Mouse (Mus musculus) liver, postnatal 0 days (tissue): ENCODE data around the gene Ampd1. TPM values are rescaled to one million over a fixed set of nuclear protein-coding genes. Genes with fewer than 3 reads are reported as not detected.

Experiments
- ATAC-seq: fragments of 200-750 bp; cut with Nextera tagmentation; 2 replicates; pipeline ENCODE4 v1.8.0; 2017; ENCODE audit warnings: mild to moderate bottlenecking, moderate library complexity
- DNase-seq: peaks from one replicate; pipeline ENCODE4 v3.0.0-alpha.2; 2016
- H3K27ac ChIP-seq: fragments of 300-500 bp; sonication (generic); 2 replicates; pipeline ENCODE4 v1.5.1; 2014; ENCODE audit warnings: antibody characterized with exemption, moderate library complexity, mild to moderate bottlenecking, low read depth
- H3K27me3 ChIP-seq: fragments of 300-500 bp; sonication (generic); 2 replicates; pipeline ENCODE4 v1.6.1; 2014; ENCODE audit warnings: low read length, control low read depth, mixed read lengths; ENCODE audit not compliant: insufficient read depth
- H3K36me3 ChIP-seq: fragments of 300-500 bp; sonication (generic); replicated peaks from 2 replicates; pipeline ENCODE4 v1.6.1; 2014; ENCODE audit warnings: mild to moderate bottlenecking, control low read depth, low read length, moderate library complexity, mixed read lengths; ENCODE audit not compliant: insufficient read depth
- H3K4me1 ChIP-seq: fragments of 300-500 bp; sonication (generic); 2 replicates; pipeline ENCODE4 v1.6.1; 2014; ENCODE audit warnings: antibody characterized with exemption, mild to moderate bottlenecking, control low read depth; ENCODE audit not compliant: insufficient read depth
- H3K4me2 ChIP-seq: fragments of 300-500 bp; sonication (generic); 2 replicates; pipeline ENCODE4 v1.6.1; 2014; ENCODE audit warnings: low read depth, mild to moderate bottlenecking, low read length, moderate library complexity, mixed read lengths
- H3K4me3 ChIP-seq: fragments of 300-500 bp; sonication (generic); 2 replicates; pipeline ENCODE4 v1.5.1; 2014; ENCODE audit warnings: low read depth, low read length
- H3K9ac ChIP-seq: fragments of 300-500 bp; sonication (generic); replicated peaks from 2 replicates; pipeline ENCODE4 v1.6.1; 2014; ENCODE audit warnings: mild to moderate bottlenecking, moderate library complexity
- H3K9me3 ChIP-seq: fragments of 300-500 bp; sonication (generic); 2 replicates; pipeline ENCODE4 v1.6.1; 2016; ENCODE audit warnings: mild to moderate bottlenecking, control low read depth, low read length, mixed read lengths
- CTCF ChIP-seq: sonication (generic); IDR thresholded peaks from 2 replicates; pipeline ENCODE4 v1.5.1; 2016; ENCODE audit warnings: antibody characterized with exemption, low read depth
- EP300 ChIP-seq: IDR thresholded peaks from 2 replicates; pipeline ENCODE4 v1.6.1; 2016; ENCODE audit warnings: antibody characterized with exemption, low read depth, mild to moderate bottlenecking
- WGBS: fragments of 180-500 bp; shearing (Covaris S2); extraction: QIAGEN DNeasy Blood & Tissue Kit; methylation state at CpG from one replicate; pipeline ENCODE4 v1.1.7; 2014; ENCODE audit not compliant: insufficient replicate concordance; 5-methylcytosine and 5-hydroxymethylcytosine counted together
- polyA plus RNA-seq: library from polyadenylated mRNA; unstranded; fragments of >200 nt; fragmentation: Nextera tagmentation; extraction: Ambion mirVana; gene quantifications from 2 replicates; pipeline ENCODE4 v1.2.1, GENCODE M21; 2015

Gene Ampd1
- polyA plus RNA-seq, 1 experiment from 2014 or later: not detected

DNA sequence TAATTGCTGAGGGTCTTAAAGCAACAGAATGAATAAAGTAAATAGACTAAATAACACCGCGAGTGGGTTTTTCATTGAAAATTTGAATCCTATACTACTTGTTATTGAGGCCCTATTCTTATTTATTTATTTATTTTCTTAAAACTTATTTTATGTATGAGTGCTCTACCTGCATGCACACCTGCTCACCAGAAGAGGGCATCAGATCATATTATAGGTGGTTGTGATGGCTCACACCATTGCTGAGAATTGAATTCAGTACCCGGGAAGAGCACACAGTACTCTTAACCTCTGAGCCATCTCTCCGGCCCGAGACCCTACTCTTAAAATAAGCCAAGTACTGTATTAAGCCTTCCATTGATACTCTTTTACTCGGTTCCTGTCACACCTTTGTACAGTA, 25.9 kb downstream of the Ampd1 start:
- no peaks in the 10 kb centered on the region for H3K27me3 ChIP-seq
- no peak overlapping the region for H3K27ac ChIP-seq
- peaks cover 7% of the 10 kb centered on the region for H3K4me1 ChIP-seq
- TF ChIP-seq CTCF (peak; percentile 68), EP300 (no peak)
- no peaks in the 10 kb centered on the region for H3K9me3 ChIP-seq
- H3K4me3 ChIP-seq: no peak overlapping the region
- H3K4me2 ChIP-seq: no peak overlapping the region
- ATAC-seq: no peak
- 82% methylated on average over 6 of the region's 6 CpGs for whole genome bisulfite sequencing
- H3K9ac ChIP-seq: no peak overlapping the region
- DNase-seq: no peak
- no peaks in the 10 kb centered on the region for H3K36me3 ChIP-seq

DNA sequence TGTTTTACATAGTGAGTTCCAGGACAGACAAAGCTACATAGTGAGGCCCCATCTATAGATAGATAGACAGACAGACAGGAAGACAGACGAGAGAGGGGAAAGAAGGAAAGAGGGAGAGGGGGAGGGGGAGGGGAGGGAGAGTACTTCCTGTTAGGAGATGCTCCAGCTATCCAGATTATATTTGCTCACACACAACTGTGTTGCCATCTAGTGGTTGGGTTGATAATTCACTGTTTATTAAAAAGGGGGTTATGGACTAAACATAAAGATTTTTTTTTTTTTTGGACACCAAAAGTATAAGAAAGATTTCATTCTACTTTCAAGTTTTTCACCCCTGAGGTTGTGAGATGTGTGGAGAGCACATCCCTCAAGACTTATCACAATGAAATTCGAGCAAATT, 26.9 kb downstream of the Ampd1 start:
- H3K36me3 ChIP-seq: no peaks in the 10 kb centered on the region
- ATAC-seq (no peak), DNase-seq (no peak)
- no peak overlapping the region for H3K9ac ChIP-seq
- no peak overlapping the region for H3K4me3 ChIP-seq
- no peak overlapping the region for H3K4me2 ChIP-seq
- H3K27ac ChIP-seq: no peak overlapping the region
- H3K27me3 ChIP-seq: no peaks in the 10 kb centered on the region
- WGBS: 41% methylated on average over 2 of the region's 2 CpGs
- peaks cover 7% of the 10 kb centered on the region for H3K4me1 ChIP-seq
- H3K9me3 ChIP-seq: no peaks in the 10 kb centered on the region
- TF ChIP-seq EP300 (no peak), CTCF (peak; percentile 53)

DNA sequence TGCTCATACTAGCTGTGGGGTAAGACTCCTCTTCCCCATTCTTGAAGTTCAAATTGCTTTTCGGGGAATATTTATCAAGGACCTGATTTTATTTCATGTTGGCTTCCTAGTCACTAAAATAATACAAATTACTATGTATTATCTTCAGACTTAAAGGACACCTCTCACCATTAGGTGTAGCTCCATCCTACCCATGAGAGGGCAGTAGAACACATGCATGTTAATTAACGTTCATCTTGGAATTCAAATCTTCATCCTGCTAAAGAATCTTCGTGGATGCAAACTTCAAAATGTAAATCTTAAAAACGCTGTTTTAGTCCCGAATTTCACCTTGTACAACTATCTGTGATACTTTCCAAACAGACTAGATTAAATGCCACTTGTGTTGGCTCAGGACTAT, 27.4 kb downstream of the Ampd1 start:
- no peak overlapping the region for H3K4me3 ChIP-seq

GRCm38 (mm10) chr3:103101909-103102308, 28.1 kb downstream of the Ampd1 start:
- ATAC-seq (peak; percentile 28), DNase-seq (peak; percentile 55)
- Histone ChIP-seq H3K27me3 (no peaks in the 10 kb centered on the region), H3K9ac (peak overlapping the region; percentile 81), H3K4me1 (peaks cover 7% of the 10 kb centered on the region), H3K36me3 (no peaks in the 10 kb centered on the region), H3K9me3 (no peaks in the 10 kb centered on the region), H3K27ac (no peak overlapping the region), H3K4me3 (peak overlapping the region; percentile 80), H3K4me2 (peak overlapping the region; percentile 94)
- WGBS: 0% methylated on average over 14 of the region's 14 CpGs
- no peak for TF ChIP-seq CTCF
- TF ChIP-seq EP300: no peak

More for the DNA sequence above, 27.4 kb downstream of the Ampd1 start:
- TF ChIP-seq CTCF (peak; percentile 23), EP300 (no peak)
- H3K4me1 ChIP-seq: peaks cover 7% of the 10 kb centered on the region
- DNase-seq: no peak
- no peak overlapping the region for H3K4me2 ChIP-seq
- H3K9me3 ChIP-seq: no peaks in the 10 kb centered on the region
- no peaks in the 10 kb centered on the region for H3K36me3 ChIP-seq
- H3K9ac ChIP-seq: no peak overlapping the region
- no peak overlapping the region for H3K27ac ChIP-seq
- no peaks in the 10 kb centered on the region for H3K27me3 ChIP-seq
- 43% methylated on average over 5 of the region's 5 CpGs for WGBS
- no peak for ATAC-seq

- peak within 1 kb of the TSS; percentile 94 for H3K4me2 ChIP-seq
- 0 out of 2 replicates have a peak, but pooled peaks have one; percentile 7 for TF ChIP-seq CTCF
- TF ChIP-seq EP300: no peak
- no peaks in the 10 kb centered on the region for H3K36me3 ChIP-seq
- peaks cover 7% of the 10 kb centered on the region for H3K4me1 ChIP-seq
- DNase-seq (peak; percentile 97), ATAC-seq (peak; percentile 98)
- WGBS: 2% methylated on average over 70 of the region's 72 CpGs
- H3K27ac ChIP-seq: peak within 1 kb of the TSS; percentile 79
- H3K4me3 ChIP-seq: peak within 1 kb of the TSS; percentile 80
- no peaks in the 10 kb centered on the region for H3K9me3 ChIP-seq
- H3K9ac ChIP-seq: peak within 1 kb of the TSS; percentile 81
- H3K27me3 ChIP-seq: no peaks in the 10 kb centered on the region
These were observed 28.9 kb downstream of the Ampd1 start, which contains the start of gene Dennd2c for GRCm38 (mm10) chr3:103102454-103103390. TSS of gene Dennd2c (plus strand) at chr3:103102604.

GRCm38 (mm10) chr3:103107565-103108240, 33.9 kb downstream of the Ampd1 start:
- Histone ChIP-seq H3K4me3 (no peak overlapping the region), H3K9ac (no peak overlapping the region), H3K4me1 (no peaks in the 10 kb centered on the region), H3K27ac (no peak overlapping the region), H3K9me3 (no peaks in the 10 kb centered on the region), H3K4me2 (no peak overlapping the region), H3K27me3 (no peaks in the 10 kb centered on the region), H3K36me3 (no peaks in the 10 kb centered on the region)
- DNase-seq: no peak
- 81% methylated on average over 7 of the region's 7 CpGs for WGBS
- TF ChIP-seq EP300 (no peak), CTCF (no peak)
- no peak for ATAC-seq
